Mouse (Mus musculus) embryo, embryonic 9.5 days (tissue): ENCODE data around the gene Ddx51.

Experiments used
- DNase-seq: peaks from one replicate; pipeline ENCODE4 v3.0.0-alpha.2; 2017; ENCODE audit errors: extremely low spot score

Ddx51 gene

DNA sequence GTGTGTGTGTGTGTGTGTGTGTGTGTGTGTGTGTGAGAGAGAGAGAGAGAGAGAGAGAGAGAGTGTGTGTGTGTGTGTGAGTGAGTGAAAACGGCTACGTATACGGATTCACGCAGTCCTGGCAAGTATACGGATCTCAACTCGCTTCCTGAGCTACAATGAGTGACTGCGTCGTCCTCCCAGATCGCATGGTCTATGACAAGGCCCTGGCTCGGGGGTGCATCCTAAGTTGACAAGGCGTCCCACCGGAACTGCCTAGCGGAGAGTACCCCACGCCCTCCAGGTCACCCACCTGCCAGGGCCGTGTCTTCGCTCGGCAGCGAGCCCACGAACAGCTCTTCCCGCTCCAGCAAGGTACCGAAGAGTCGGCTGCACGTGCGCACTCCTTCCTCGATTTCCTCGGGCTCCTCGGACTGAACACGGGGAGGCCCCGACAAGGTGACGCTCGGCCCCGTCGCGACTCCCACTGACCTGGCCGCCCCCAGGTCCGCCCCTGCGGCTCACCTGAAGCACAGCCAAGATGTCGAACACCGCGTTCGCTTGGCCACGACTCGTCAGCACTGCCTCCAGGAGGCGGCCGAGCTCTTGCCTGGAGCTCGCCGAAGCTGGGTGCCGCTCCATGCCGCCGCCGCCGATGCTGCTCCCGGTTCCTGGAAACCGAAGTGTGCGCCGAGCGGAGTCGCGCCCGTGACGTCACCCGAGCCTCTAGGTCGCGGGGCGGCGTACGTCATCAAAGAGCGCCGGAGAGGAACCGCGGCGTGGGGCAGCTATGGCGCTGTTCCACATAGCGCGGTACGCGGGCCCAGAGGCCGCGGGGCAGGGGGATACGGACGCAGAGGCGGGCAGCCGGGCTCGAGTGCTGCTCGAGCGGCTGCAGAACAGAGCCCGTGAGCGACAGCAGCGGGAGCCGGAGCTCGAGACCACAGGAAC, at the start of gene Ddx51, which contains the start of gene Noc4l:
Gene Ddx51 (plus strand): TSS at position 733 of the 930 bp plus-strand sequence.
Gene Noc4l (minus strand): TSS at position 699 of the 930 bp plus-strand sequence.
- DNase-seq, result peak; percentile 94

DNA sequence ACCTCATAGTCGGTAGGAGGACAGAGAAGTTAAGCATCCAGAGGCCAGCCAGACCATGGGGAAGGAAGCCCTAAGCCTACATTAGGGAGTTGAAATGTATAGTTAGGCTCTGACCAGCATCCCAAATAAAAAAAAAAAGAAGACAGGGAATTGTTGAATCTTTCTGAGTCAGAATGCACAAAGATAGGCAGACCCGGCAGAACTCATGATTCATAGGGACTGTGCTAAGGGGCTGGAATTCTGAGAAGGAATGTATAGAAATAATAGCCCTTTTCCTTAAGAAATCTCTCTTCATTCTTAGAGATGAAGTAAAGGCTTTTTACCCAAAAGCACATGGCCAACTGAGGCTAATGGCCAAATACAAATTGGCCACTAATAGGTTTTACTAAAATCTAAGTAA, 48.9 kb upstream of the Ddx51 start:
- no peak for DNase-seq

DNA sequence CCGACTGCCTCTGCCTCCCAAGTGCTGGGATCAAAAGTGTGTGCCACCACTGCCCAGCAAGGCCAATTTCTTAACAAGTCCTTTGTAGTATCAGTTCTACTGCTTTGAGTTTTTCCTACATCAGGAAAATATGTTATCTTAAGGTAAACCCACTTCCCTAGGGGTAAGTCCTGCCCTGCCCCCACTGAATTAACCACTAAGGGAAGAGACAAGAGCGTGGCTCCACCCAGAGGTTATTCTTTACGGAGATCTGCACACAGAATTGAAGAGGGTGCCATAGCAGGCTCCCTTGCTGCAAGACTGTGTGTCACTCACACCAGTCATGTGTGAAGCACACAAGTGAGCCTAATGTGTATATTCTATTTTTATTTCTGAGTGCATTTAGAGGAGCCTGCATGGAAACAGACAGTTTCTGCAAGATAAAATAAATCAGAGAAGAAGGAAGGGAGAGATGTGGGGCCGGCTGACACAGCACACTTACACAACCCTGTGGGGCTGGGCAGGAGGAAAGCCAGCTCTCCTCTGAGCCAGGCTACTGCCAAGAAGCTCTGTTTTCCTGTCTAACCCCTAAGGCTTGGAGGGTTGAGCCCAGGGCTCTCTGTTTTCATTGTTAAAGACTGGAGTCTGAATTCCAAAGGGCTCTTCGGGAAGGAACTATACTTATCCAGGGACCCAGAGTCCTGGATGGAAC, 47.6 kb upstream of the Ddx51 start:
- DNase-seq, result no peak

DNA sequence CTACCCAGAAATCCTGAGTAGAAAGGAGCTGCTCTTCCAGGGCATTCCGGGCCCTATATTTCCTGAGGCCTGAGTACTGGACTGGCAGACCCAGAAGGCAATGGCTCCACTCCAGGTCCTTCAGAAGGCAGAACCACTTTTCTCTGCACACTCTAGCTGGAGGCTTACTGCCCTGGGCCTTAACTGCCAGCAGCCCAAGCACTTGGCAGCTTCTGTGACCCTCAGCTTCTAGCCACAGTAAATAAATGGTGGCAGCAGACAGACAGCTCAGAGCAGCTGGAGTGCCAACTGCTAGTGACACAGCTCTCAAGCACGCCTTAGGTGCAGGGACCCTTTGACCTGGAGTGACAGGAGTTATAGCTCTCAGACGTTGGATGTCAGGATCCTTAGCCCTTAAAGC, 45.5 kb upstream of the Ddx51 start:
- no peak for DNase-seq

DNA sequence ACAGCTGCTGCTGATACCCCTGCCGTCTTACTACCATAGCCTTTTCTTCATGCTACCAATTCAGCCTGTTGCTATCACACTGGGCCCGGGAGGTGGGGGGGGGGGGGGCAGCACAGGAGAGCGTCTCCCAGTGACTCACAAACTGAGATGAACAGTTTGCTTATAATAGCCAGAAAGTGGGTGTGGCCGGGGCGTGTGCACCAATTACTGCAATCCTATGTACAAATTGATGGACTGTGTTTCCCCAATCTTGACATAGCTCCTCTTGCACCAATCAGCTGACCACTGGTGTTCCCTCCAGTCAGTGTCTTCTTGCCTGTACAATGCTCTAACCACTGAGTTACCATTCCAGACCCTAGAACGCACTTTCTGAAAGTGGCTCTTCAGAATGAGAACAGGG, 44.9 kb upstream of the Ddx51 start:
- no peak for DNase-seq

DNA sequence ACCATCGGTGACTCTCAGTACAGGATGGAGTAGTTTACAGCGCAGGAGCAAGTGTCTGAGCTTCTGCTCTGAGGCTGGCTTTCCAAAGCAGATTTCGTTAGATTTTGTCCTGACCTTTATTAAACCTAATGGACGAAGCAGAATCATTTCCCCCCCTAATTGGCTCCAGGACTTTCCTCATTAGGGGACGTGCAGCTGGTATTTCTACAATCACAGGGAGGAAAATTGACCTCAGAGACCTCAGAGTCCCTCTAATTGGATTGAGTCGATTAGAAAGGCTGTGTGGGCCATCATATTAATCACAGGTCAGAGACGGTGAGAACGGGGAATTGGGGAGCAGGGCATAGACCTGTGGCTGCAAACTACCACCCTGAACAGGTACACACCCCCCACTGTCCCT, 44.3 kb upstream of the Ddx51 start:
- DNase-seq, result no peak

DNA sequence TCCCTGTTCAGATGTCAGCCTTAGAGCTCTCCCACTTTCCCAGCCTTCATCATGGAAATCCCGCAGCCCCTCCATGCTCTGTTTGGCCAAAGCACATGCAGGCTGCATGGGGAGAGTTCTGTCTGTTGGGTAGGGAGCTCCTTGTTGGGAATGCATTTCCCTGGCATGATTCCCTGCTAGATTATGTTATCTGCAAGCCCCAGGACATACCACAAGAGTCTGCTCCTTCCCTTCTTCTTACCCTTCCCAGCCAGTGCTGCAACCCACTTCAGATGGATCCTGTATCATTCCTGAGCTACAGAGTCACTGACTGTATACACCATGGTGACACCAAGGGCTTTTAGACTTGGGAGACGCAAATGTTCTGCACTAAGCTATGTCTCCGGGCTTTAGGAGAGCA, 43.8 kb upstream of the Ddx51 start:
- DNase-seq, result no peak

DNA sequence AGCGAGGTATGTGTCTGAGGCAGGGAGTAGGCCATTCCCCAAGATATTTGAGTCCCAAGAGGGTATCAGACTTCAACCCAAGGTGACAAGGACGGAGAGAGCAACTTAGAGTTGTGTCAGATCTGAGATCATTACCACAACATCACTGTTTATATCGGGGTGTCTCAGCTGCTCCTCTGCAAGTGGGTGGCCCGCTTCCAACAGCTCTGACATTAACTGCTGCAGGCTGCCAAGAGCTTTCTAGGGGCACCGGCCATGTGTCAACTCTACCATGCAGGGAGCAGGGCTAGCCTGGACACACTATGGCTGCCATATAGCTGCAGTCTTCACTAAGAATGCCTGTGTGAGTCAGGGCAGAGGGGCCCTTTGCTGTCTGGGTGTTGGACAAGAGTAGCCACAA, 43.4 kb upstream of the Ddx51 start:
- no peak for DNase-seq

DNA sequence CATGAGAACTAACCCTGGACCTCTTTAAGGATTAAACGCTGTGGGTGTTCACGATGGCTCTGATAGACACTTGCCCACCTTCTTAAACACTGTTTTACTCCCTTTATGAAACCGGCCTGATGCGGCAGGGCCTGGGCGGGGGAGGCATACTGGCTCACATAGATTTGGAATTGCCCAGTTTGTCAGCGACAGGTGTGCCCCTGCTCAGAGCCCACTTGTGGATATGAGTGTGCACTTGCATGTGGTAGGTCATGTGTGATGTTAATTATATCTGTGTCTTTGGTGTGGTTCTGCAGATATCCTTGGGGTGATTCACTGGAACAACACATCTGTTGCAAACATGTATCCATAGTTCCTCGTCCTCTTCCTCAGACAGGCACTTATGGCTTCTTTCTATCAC, 42.8 kb upstream of the Ddx51 start:
- DNase-seq, result no peak

DNA sequence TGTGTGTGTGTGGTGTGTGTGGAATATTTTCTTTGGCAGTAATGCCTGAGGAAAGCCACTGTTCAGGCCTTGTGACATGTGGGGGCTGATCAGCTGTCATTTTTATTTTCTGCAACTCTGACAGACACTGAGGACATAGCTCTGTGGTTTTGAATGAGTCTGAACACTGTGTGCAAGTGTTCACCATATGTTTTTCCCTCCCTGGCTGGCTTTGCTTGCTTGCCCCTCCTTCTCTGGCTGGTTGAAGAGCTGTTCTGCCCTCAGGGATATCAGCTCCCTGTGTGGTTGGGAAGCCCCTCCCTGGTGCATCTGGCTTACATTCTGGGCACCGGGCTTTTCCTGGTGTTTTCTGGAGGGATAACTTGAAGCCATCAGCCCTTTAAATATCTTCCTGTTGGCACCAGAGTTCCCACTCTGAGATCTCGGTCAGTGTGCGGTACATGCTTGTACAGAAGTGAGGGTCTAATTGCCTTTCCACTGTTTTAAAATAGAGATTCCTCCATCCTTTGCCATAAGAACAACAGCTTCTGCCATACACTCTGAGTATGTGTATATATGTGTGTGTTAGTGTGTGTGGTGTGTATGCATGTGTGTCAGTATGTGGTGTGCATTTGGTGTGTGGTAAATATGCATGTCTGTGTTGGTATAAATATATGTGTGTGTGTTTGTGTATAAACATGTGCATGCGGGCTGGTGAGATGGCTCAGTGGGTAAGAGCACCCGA, 41.7 kb upstream of the Ddx51 start:
- DNase-seq, result no peak

DNA sequence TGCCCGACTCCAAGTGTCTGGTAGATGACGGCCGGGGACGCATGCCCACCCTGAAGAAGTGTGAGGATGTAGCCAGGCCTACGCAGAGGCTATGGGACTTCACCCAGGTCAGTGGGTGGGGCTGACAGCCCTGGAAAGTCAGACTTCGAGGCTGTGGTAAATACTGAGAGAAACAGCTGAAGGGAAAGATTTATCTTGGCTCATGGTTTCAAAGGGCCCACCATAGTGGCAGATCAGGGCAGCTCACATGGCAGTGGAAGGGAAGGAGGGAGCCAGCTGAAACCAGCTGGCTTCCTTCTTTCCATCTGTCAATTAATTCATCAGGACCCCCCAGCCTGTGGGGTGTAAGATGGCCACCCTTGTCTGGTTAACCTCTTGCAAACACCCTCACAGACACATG, 34.0 kb upstream of the Ddx51 start:
- DNase-seq, result no peak

DNA sequence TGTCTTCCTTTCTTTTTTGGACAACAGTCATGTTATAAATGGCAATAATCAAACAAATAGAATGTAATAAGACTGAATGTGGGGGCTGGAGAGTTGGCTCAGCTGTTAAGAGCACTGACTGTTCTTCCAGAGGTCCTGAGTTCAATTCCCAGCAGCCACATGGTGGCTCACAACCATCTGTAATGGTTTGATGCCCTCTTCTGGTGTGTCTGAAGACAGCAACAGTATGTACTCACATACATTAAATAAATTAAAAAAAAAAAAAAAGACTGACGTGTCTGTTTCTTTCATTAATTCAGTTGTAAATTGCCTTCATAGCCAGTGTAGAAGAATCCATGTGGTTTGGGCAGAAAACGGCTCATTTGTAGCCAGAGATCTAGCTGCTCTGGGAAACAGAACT, 28.9 kb upstream of the Ddx51 start:
- no peak for DNase-seq

DNA sequence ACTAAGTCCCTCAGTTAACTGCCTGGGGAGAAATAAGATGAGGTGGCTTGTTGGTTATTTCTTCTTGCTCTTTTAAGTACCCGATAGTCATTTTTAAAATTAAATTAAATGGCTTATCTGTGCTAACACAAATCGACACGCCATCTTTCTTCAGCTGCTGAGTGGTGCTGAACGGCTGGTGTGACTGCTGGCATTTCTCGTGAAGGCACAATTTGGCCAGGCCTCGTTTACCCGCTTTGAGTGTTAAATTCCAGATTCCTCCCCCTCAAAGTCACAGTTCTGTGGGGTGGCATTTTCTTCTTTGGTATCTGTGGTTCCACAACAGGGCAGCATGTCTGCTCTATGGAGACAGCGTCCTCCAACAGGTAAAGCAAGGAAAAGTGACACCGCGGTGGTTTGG, 25.9 kb upstream of the Ddx51 start:
- DNase-seq, result no peak

DNA sequence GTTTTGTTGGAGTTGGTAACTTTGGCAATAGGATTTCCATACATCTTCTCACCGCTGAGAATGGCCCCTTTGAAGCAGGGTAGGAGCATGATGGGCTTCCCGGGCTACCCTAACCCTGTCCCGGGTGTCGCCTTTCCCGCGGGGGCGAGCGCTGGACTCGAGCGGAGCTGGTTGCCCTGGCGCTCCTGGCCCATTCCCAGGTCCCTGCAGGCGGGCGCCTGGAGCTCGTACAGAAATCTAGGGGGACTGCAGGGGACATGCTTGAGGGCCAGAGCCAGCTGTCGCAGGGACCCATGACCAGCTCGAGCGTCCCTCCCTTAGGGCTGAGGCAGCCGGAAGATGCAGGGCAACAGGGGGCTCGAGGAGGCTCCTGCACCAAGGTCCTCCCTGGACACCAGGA, 25.1 kb upstream of the Ddx51 start:
- no peak for DNase-seq

DNA sequence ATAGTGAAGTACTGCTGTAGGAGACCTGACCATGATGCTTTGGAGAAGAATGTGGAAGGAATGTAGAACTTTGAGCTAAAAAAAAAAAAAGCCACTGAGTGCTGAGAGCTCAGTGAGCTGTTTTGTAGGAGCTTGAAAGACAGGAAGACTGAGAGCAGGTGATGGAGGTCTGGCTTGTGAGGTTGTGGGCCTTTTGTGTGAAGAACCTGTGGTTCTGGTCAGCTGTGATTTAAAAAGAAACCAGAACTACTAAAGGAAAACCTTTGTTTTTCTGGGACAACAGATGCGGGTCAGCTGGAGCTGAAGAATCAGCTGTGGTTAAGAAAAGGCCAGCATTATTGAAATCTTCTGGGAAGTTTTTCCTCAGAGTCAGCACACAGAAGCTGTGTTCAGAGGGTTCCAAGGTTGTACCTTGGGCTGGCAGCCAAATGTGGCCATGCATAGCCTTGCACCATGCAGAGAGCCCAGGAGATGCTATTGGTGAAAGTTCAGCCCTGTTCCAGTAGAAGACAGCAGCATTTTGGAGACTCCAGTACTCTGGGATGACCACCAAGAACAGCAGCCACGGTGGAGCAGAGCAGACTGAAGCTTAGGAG, 23.6 kb upstream of the Ddx51 start:
- no peak for DNase-seq

DNA sequence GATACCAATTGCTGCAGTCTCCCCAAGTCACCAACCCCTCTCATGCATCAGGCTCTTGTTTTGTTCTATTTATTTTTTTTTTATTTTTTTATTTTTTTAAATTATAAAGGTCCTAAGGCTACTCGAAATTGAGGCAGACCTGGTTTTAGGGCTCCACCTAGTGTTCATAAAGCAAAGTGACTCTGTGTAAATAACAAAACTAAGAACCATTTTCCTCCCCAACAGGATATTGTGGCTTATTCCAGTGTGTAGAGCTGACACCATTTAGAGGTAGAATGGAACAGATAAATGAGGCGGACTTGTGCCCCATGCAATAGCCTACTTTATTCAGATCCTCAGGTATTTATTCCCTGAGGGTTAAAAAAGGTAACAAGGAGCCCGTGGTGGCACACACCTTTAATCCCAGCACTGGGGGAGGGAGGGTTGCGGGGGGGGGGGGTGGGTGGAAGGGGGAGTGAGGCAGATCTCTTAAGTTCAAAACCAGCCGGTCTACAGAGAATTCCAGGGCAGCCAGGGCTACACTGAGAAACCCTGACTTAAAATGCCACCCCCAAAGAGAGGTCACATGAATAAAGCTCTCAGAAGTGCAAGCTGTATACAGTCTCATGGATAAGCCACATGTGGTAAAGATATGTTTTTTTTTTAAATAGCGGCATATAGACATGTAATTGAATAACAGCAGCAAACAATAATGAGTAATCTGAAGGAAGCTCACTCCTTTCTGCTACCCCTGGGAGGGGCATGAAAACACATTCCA, 17.1 kb upstream of the Ddx51 start:
- DNase-seq, result peak; percentile 22

DNA sequence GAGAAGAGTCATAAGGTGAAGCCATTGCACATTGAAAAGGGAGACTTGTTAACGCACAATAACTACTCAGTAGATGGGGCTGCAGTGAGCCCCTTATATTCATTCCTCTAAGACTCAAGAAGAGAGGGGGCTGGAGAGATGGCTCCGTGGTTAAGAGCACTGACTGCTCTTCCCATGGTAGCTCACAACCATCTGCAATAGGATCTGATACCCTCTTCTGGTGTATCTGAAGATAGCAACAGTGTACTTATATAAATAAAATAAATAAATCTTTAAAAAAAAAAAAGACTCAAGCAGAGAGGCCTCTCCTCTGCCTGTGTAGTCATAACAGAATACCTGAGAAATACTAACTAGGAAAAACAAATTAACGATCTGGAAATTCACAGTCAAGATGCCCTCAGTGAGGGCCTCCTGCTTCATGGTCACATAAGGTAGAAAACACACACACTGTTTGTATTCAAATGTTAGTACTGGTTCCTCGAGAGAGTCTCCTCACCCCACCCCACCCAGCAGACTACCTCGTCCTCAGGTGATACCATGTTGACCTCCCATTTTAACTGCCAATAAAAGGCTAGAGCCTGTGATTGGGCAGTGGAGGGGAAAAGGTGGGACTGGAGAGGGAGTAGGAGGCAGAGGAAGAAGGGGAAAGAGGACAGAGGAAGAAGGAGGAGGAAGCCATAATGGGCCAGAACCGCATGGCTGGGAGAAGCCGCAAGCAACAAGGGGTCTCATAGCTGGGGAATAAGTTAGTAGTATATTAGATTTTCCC, 14.8 kb upstream of the Ddx51 start:
- DNase-seq, result no peak

DNA sequence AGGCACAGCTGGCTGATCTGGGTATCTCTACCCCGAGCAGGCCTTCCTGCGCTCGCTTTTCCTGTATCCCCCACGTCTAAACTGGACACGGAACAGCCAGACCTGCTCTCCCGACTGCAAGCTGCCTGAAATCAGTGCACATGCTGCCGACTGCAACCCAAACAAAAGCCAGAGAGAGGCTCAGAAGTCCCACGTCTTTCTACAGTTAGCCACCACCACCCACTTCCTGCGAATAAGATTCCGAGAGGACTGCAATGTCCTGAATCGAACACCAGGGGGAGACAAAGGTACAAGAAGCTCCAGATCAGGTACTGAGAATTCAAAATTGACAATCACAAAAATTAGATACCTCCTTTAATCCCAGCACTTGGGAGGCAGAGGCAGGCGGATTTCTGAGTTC, 13.8 kb upstream of the Ddx51 start:
- peak; percentile 77 for DNase-seq

DNA sequence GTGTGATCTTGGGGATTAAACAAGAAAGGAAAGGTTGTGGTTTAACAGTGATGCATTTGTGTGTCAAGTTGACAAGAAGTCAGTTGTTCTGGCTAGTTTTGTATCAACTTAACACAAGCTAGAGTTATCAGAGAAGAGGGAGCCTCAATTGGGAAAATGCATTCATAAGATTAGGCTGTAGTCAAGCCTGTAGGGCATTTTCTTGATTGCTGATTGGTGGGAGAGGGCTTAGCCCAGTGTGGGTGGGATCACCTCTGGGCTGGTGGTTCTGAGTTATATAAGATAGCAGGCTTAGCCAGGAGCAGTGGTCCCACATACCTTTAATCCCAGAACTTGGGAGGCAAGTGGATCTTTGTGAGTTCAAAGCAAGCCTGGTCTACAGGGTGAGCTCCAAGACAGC, 6.9 kb upstream of the Ddx51 start:
- DNase-seq, result no peak

DNA sequence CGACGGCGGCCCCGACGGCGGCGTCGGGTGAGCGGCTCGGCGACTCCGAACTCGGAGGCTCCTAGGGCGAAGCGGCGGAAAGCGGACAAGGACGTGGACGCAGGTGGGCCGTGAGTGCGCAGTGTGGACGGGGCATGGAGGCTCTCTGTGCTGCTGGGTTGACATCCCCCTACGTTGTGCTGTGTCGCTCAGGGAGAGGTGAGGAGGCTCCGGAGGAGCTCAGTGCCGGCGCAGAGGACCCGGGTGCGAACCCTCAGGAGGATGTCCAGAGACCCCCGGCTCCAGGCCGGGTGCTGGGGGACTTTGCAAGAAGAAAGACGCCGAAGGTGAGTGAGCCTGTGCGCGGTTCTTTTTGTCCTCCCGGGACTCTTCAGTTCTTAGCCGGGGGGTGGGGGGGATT, 435 bp downstream of the Ddx51 start:
- DNase-seq, result no peak

DNA sequence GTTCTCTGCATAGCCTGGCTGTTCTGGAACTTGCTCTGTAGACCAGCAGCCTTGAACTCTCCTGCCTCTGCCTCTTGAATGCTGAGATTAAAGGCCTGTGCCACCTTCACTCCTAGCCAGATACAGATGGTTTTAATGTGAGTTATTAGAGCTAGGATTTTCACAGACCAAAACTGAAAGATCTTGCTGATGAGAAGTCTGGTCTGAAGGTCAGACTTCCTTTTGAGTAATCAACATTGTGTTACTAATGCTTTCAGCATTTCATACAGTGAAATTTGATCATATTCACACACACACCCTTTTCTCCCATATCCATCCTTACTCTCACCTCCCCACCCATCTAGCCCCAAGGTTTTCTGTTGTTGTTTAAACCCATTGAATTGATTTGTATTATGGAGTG, 6.4 kb downstream of the Ddx51 start:
- no peak for DNase-seq
